Mouse (Mus musculus) hematopoietic multipotent progenitor cell, adult 10-12 weeks (in vitro differentiated cells): Measurements from ENCODE around the gene 4933409G03Rik. TPM values are rescaled to one million over a fixed set of nuclear protein-coding genes. Genes with fewer than 3 reads are reported as not detected.

Source experiments
- polyA plus RNA-seq: library from polyadenylated mRNA; stranded (reverse); fragments of >175 nt; gene quantifications from 2 replicates; pipeline ENCODE4 v1.2.3, GENCODE M21; 2012; ENCODE audit warnings: low replicate concordance

The 4933409G03Rik gene
- not detected in 2 replicates for polyA plus RNA-seq

GRCm38 (mm10) chr2:68582113-68582512 lies at the start of gene 4933409G03Rik:
Gene 4933409G03Rik (plus strand): TSS chr2:68582413.

GRCm38 (mm10) chr2:68656186-68656585 lies 74.0 kb downstream of the 4933409G03Rik start, which contains the start of gene 4932414N04Rik:
Gene 4932414N04Rik (plus strand): TSS chr2:68656486.

Other genes with a start within 250 kb of the 4933409G03Rik start
- gene Stk39, start 110.1 kb upstream of the 4933409G03Rik start, polyA plus RNA-seq: 8.2 and 19.0 TPM in 2 replicates
- gene 4932414N04Rik, start 74.1 kb downstream of the 4933409G03Rik start, polyA plus RNA-seq: not detected in 2 replicates